Comparison of ENCODE assay signal across 11 mouse cellular contexts in the genomic region with DNA sequence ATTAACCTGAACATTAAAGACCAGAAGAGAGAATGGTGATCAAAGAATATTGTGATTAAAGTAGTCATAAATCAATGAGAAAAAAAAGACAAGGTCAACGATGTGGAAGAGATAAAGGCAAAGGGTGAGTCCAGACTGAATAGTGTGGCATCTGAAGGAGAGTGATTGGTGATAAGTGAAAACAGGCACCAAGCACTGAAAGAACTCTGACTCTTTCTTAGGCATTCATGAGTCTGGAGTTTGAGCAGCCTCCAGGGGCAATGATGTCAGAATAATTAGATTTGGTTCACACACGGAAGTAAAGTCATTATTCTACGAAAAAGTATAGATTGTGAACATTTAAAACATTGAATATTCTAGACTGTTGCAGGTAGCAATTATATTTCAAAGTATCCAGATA.
"Had no signal": no experiment of that assay in that cellular context is flagged by ENCODE, and none has a peak within 500 bp of the region (broad histone marks: within the 10 kb centered on the region; RNA-seq: fewer than 3 reads in every experiment).

No protein-coding gene starts in this region.

- H3K4me2 ChIP-seq: limb, embryonic 12.5 days had no signal

- H3K4me3 ChIP-seq: limb, embryonic 12.5 days; myocyte had no signal

- H3K27ac ChIP-seq: kidney, postnatal 0 days; limb, embryonic 12.5 days; liver, embryonic 14.5 days; stomach, postnatal 0 days had no signal

- H3K9ac ChIP-seq: limb, embryonic 12.5 days; liver, embryonic 14.5 days had no signal

- H3K36me3 ChIP-seq: limb, embryonic 12.5 days had no signal

- H3K27me3 ChIP-seq: limb, embryonic 12.5 days had no signal

- DNase-seq: kidney, adult 11 months; kidney, adult 9 months; kidney, postnatal 36 days; liver; lung, adult 18-20 months; thymus, postnatal 4 days had no signal

- H3K9me3 ChIP-seq: limb, embryonic 12.5 days had no signal

- H3K4me1 ChIP-seq: limb, embryonic 12.5 days had no signal
